Mouse (Mus musculus) neural tube, embryonic 14.5 days (tissue): ENCODE data around the gene Gm21887. TPM values are rescaled to one million over a fixed set of nuclear protein-coding genes. Genes with fewer than 3 reads are reported as not detected.
"Not testable (repeated sequence)": the region's sequence is repeated elsewhere in the genome, so short reads cannot be mapped to it uniquely, and the experiment has no call there.

Experiments
- ATAC-seq: fragments of 200-750 bp; cut with Nextera tagmentation; 2 replicates; pipeline ENCODE4 v1.8.0; 2017; ENCODE audit warnings: low read depth, mild to moderate bottlenecking, moderate TSS enrichment, moderate library complexity
- H3K27ac ChIP-seq: fragments of 300-500 bp; sonication (generic); 2 replicates; pipeline ENCODE4 v1.5.1; 2014; ENCODE audit warnings: low read depth, mild to moderate bottlenecking, control low read depth, low read length, moderate library complexity, mixed read lengths
- H3K27me3 ChIP-seq: fragments of 300-500 bp; sonication (generic); 2 replicates; pipeline ENCODE4 v1.6.1; 2014; ENCODE audit warnings: low read length; ENCODE audit not compliant: control insufficient read depth, insufficient read depth
- H3K36me3 ChIP-seq: fragments of 300-500 bp; sonication (generic); 2 replicates; pipeline ENCODE4 v1.6.1; 2014; ENCODE audit warnings: low read length, mixed read lengths; ENCODE audit not compliant: control insufficient read depth, insufficient read depth
- H3K4me1 ChIP-seq: fragments of 300-500 bp; sonication (generic); 2 replicates; pipeline ENCODE4 v1.6.1; 2014; ENCODE audit warnings: low read length; ENCODE audit not compliant: control insufficient read depth, insufficient read depth
- H3K4me2 ChIP-seq: fragments of 300-500 bp; sonication (generic); 2 replicates; pipeline ENCODE4 v1.6.1; 2014; ENCODE audit warnings: mild to moderate bottlenecking, low read depth, low read length, control low read depth
- H3K4me3 ChIP-seq: fragments of 300-500 bp; sonication (generic); 2 replicates; pipeline ENCODE4 v1.5.1; 2014; ENCODE audit warnings: low read depth, low read length, control low read depth, mixed read lengths
- H3K9ac ChIP-seq: fragments of 300-500 bp; sonication (generic); replicated peaks from 2 replicates; pipeline ENCODE4 v1.6.1; 2014; ENCODE audit warnings: low read depth, mild to moderate bottlenecking, control low read depth, low read length, mixed read lengths
- H3K9me3 ChIP-seq: fragments of 300-500 bp; sonication (generic); 2 replicates; pipeline ENCODE4 v1.6.1; 2016; ENCODE audit warnings: low read length; ENCODE audit not compliant: control insufficient read depth
- WGBS: fragments of 180-500 bp; shearing (Covaris S2); extraction: QIAGEN DNeasy Blood & Tissue Kit; methylation state at CpG from one replicate; pipeline ENCODE4 v1.1.7; 2014; 5-methylcytosine and 5-hydroxymethylcytosine counted together
- polyA plus RNA-seq: library from polyadenylated mRNA; unstranded; fragments of >200 nt; fragmentation: Nextera tagmentation; extraction: Ambion mirVana; gene quantifications from 2 replicates; pipeline ENCODE4 v1.2.1, GENCODE M21; 2014

The Gm21887 gene
- polyA plus RNA-seq, 1 experiment from 2014 or later, result 359 TPM

GRCm38 (mm10) chrX:170000642-170001387 is 8.6 kb upstream of the Gm21887 start:
- not testable (repeated sequence) for H3K9me3 ChIP-seq, H3K36me3 ChIP-seq, H3K4me1 ChIP-seq, H3K27ac ChIP-seq, ATAC-seq, H3K9ac ChIP-seq, H3K4me3 ChIP-seq, H3K27me3 ChIP-seq, H3K4me2 ChIP-seq
- WGBS, result 39% methylated on average over 6 of the region's 6 CpGs

- H3K36me3 ChIP-seq, H3K4me1 ChIP-seq, H3K4me3 ChIP-seq, H3K9me3 ChIP-seq, H3K9ac ChIP-seq, H3K27me3 ChIP-seq, H3K4me2 ChIP-seq, ATAC-seq, H3K27ac ChIP-seq: not testable (repeated sequence)
- 41% methylated on average over 10 of the region's 12 CpGs for WGBS
These were observed 8.1 kb upstream of the Gm21887 start for GRCm38 (mm10) chrX:170001388-170001695.

- not testable (repeated sequence) for H3K4me3 ChIP-seq, ATAC-seq, H3K9me3 ChIP-seq, H3K36me3 ChIP-seq, H3K27ac ChIP-seq, H3K4me1 ChIP-seq, H3K9ac ChIP-seq, H3K4me2 ChIP-seq, H3K27me3 ChIP-seq
- WGBS, result 44% methylated on average over 15 of the region's 18 CpGs
These were observed 6.8 kb upstream of the Gm21887 start for GRCm38 (mm10) chrX:170002510-170003197.

GRCm38 (mm10) chrX:170003536-170003935 is 5.9 kb upstream of the Gm21887 start:
- not testable (repeated sequence) for H3K36me3 ChIP-seq, H3K27ac ChIP-seq, H3K9ac ChIP-seq, H3K4me3 ChIP-seq, H3K27me3 ChIP-seq, H3K9me3 ChIP-seq, H3K4me2 ChIP-seq, H3K4me1 ChIP-seq, ATAC-seq
- WGBS, result 23% methylated on average over 1 of the region's 1 CpGs

GRCm38 (mm10) chrX:170004236-170004635 is 5.2 kb upstream of the Gm21887 start:
- WGBS, result 47% methylated on average over 2 of the region's 2 CpGs
- H3K36me3 ChIP-seq, H3K4me3 ChIP-seq: not testable (repeated sequence)

GRCm38 (mm10) chrX:170004793-170005192 is 4.7 kb upstream of the Gm21887 start:
- not testable (repeated sequence) for H3K4me2 ChIP-seq, H3K27me3 ChIP-seq, H3K9ac ChIP-seq, ATAC-seq, H3K4me1 ChIP-seq, H3K4me3 ChIP-seq, H3K27ac ChIP-seq, H3K36me3 ChIP-seq
- peaks cover 12% of the 10 kb centered on the region for H3K9me3 ChIP-seq
- WGBS, result 45% methylated on average over 5 of the region's 5 CpGs

More at GRCm38 (mm10) chrX:170004236-170004635, 5.2 kb upstream of the Gm21887 start:
- H3K4me2 ChIP-seq, ATAC-seq, H3K27me3 ChIP-seq, H3K9me3 ChIP-seq, H3K9ac ChIP-seq, H3K27ac ChIP-seq, H3K4me1 ChIP-seq: not testable (repeated sequence)

- H3K27ac ChIP-seq, H3K27me3 ChIP-seq, H3K9ac ChIP-seq, H3K4me1 ChIP-seq, H3K4me3 ChIP-seq, ATAC-seq, H3K4me2 ChIP-seq, H3K36me3 ChIP-seq: not testable (repeated sequence)
- peaks cover 13% of the 10 kb centered on the region for H3K9me3 ChIP-seq
- WGBS, result 23% methylated on average over 13 of the region's 13 CpGs
These were observed 4.3 kb upstream of the Gm21887 start for GRCm38 (mm10) chrX:170005194-170005593.

GRCm38 (mm10) chrX:170005695-170006297 is 3.7 kb upstream of the Gm21887 start:
- not testable (repeated sequence) for H3K27ac ChIP-seq, H3K9ac ChIP-seq, ATAC-seq, H3K4me1 ChIP-seq, H3K4me3 ChIP-seq, H3K4me2 ChIP-seq, H3K27me3 ChIP-seq, H3K36me3 ChIP-seq
- H3K9me3 ChIP-seq, result peaks cover 15% of the 10 kb centered on the region
- WGBS, result 49% methylated on average over 1 of the region's 1 CpGs

- not testable (repeated sequence) for H3K4me1 ChIP-seq, H3K4me3 ChIP-seq, H3K27me3 ChIP-seq, H3K9ac ChIP-seq, H3K4me2 ChIP-seq, H3K36me3 ChIP-seq, H3K27ac ChIP-seq, ATAC-seq
- peaks cover 21% of the 10 kb centered on the region for H3K9me3 ChIP-seq
- 56% methylated on average over 3 of the region's 3 CpGs for WGBS
These were observed 2.7 kb upstream of the Gm21887 start for GRCm38 (mm10) chrX:170006694-170007247.
